Mouse (Mus musculus): ENCODE results near the gene F2rl1. TPM values are rescaled to one million over a fixed set of nuclear protein-coding genes. Genes with fewer than 3 reads are reported as not detected.

The F2rl1 gene
- polyA plus RNA-seq, 1 experiment: 0.17 TPM

GRCm38 (mm10) chr13:95521029-95521428 is 4.0 kb downstream of the F2rl1 start:
- no peaks in the 10 kb centered on the region for H3K36me3 ChIP-seq (ENCODE audit: control insufficient read depth, insufficient read depth, low read length)
- no peak overlapping the region for H3K27ac ChIP-seq (ENCODE audit: control insufficient read depth, insufficient read depth, low read depth, low read length)
- no peaks in the 10 kb centered on the region; the same call in 1 of the 2 replicates for H3K27me3 ChIP-seq (ENCODE audit: control insufficient read depth, insufficient read depth, low read length)
- TF ChIP-seq POLR2A (IDR thresholded peaks at IDR 0.05; ENCODE audit: control insufficient read depth, low read depth, low read length) (no peak), CTCF (IDR thresholded peaks at IDR 0.05; ENCODE audit: control insufficient read depth, insufficient read depth, insufficient replicate concordance, low read depth, low read length) (no peak)
- H3K4me1 ChIP-seq (ENCODE audit: control insufficient read depth, insufficient read depth, low read length): peaks cover 16% of the 10 kb centered on the region
- no peak overlapping the region for H3K4me3 ChIP-seq (ENCODE audit: control insufficient read depth, low read depth, low read length)

- H3K27me3 ChIP-seq (ENCODE audit: control insufficient read depth, insufficient read depth, low read length): no peaks in the 10 kb centered on the region
- H3K36me3 ChIP-seq (ENCODE audit: control insufficient read depth, insufficient read depth, low read length): no peaks in the 10 kb centered on the region
- H3K27ac ChIP-seq (ENCODE audit: control insufficient read depth, insufficient read depth, low read depth, low read length): no peak overlapping the region
- TF ChIP-seq CTCF (IDR thresholded peaks at IDR 0.05; ENCODE audit: control insufficient read depth, insufficient read depth, insufficient replicate concordance, low read depth, low read length) (no peak), POLR2A (IDR thresholded peaks at IDR 0.05; ENCODE audit: control insufficient read depth, low read depth, low read length) (no peak)
- no peak overlapping the region for H3K4me3 ChIP-seq (ENCODE audit: control insufficient read depth, low read depth, low read length)
- no peaks in the 10 kb centered on the region for H3K4me1 ChIP-seq (ENCODE audit: control insufficient read depth, insufficient read depth, low read length)
These were observed 10.3 kb downstream of the F2rl1 start for GRCm38 (mm10) chr13:95514756-95515155.

- Histone ChIP-seq H3K4me1 (ENCODE audit: control insufficient read depth, insufficient read depth, low read length) (no peaks in the 10 kb centered on the region), H3K36me3 (ENCODE audit: control insufficient read depth, insufficient read depth, low read length) (no peaks in the 10 kb centered on the region), H3K27ac (ENCODE audit: control insufficient read depth, insufficient read depth, low read depth, low read length) (no peak overlapping the region), H3K27me3 (ENCODE audit: control insufficient read depth, insufficient read depth, low read length) (no peaks in the 10 kb centered on the region), H3K4me3 (ENCODE audit: control insufficient read depth, low read depth, low read length) (no peak overlapping the region)
- no peak for TF ChIP-seq CTCF (IDR thresholded peaks at IDR 0.05; ENCODE audit: control insufficient read depth, insufficient read depth, insufficient replicate concordance, low read depth, low read length)
- no peak for TF ChIP-seq POLR2A (IDR thresholded peaks at IDR 0.05; ENCODE audit: control insufficient read depth, low read depth, low read length)
These were observed 15.0 kb downstream of the F2rl1 start for GRCm38 (mm10) chr13:95510054-95510453.

- no peaks in the 10 kb centered on the region for H3K4me1 ChIP-seq (ENCODE audit: control insufficient read depth, insufficient read depth, low read length)
- TF ChIP-seq CTCF (IDR thresholded peaks at IDR 0.05; ENCODE audit: control insufficient read depth, insufficient read depth, insufficient replicate concordance, low read depth, low read length) (no peak), POLR2A (IDR thresholded peaks at IDR 0.05; ENCODE audit: control insufficient read depth, low read depth, low read length) (no peak)
These were observed 21.6 kb downstream of the F2rl1 start for GRCm38 (mm10) chr13:95503279-95503917.

GRCm38 (mm10) chr13:95496601-95497000 is 28.4 kb downstream of the F2rl1 start:
- no peak overlapping the region for H3K27ac ChIP-seq (ENCODE audit: control insufficient read depth, insufficient read depth, low read depth, low read length)
- no peak overlapping the region for H3K4me3 ChIP-seq (ENCODE audit: control insufficient read depth, low read depth, low read length)
- no peaks in the 10 kb centered on the region for H3K27me3 ChIP-seq (ENCODE audit: control insufficient read depth, insufficient read depth, low read length)
- no peaks in the 10 kb centered on the region for H3K36me3 ChIP-seq (ENCODE audit: control insufficient read depth, insufficient read depth, low read length)
- no peaks in the 10 kb centered on the region for H3K4me1 ChIP-seq (ENCODE audit: control insufficient read depth, insufficient read depth, low read length)
- no peak for TF ChIP-seq CTCF (IDR thresholded peaks at IDR 0.05; ENCODE audit: control insufficient read depth, insufficient read depth, insufficient replicate concordance, low read depth, low read length)
- no peak for TF ChIP-seq POLR2A (IDR thresholded peaks at IDR 0.05; ENCODE audit: control insufficient read depth, low read depth, low read length)

More at GRCm38 (mm10) chr13:95503279-95503917, 21.6 kb downstream of the F2rl1 start:
- Histone ChIP-seq H3K4me3 (ENCODE audit: control insufficient read depth, low read depth, low read length) (no peak overlapping the region), H3K36me3 (ENCODE audit: control insufficient read depth, insufficient read depth, low read length) (no peaks in the 10 kb centered on the region), H3K27ac (ENCODE audit: control insufficient read depth, insufficient read depth, low read depth, low read length) (no peak overlapping the region), H3K27me3 (ENCODE audit: control insufficient read depth, insufficient read depth, low read length) (no peaks in the 10 kb centered on the region)

GRCm38 (mm10) chr13:95494812-95495211 is 30.2 kb downstream of the F2rl1 start:
- TF ChIP-seq CTCF (IDR thresholded peaks at IDR 0.05; ENCODE audit: control insufficient read depth, insufficient read depth, insufficient replicate concordance, low read depth, low read length) (no peak), POLR2A (IDR thresholded peaks at IDR 0.05; ENCODE audit: control insufficient read depth, low read depth, low read length) (no peak)
- H3K27me3 ChIP-seq (ENCODE audit: control insufficient read depth, insufficient read depth, low read length): no peaks in the 10 kb centered on the region
- H3K4me1 ChIP-seq (ENCODE audit: control insufficient read depth, insufficient read depth, low read length): no peaks in the 10 kb centered on the region; the same call in 1 of the 2 replicates
- no peak overlapping the region for H3K27ac ChIP-seq (ENCODE audit: control insufficient read depth, insufficient read depth, low read depth, low read length)
- no peaks in the 10 kb centered on the region for H3K36me3 ChIP-seq (ENCODE audit: control insufficient read depth, insufficient read depth, low read length)
- no peak overlapping the region for H3K4me3 ChIP-seq (ENCODE audit: control insufficient read depth, low read depth, low read length)

GRCm38 (mm10) chr13:95493296-95493695 is 31.7 kb downstream of the F2rl1 start:
- Histone ChIP-seq H3K27ac (ENCODE audit: control insufficient read depth, insufficient read depth, low read depth, low read length) (no peak overlapping the region), H3K27me3 (ENCODE audit: control insufficient read depth, insufficient read depth, low read length) (no peaks in the 10 kb centered on the region), H3K4me3 (ENCODE audit: control insufficient read depth, low read depth, low read length) (no peak overlapping the region), H3K36me3 (ENCODE audit: control insufficient read depth, insufficient read depth, low read length) (no peaks in the 10 kb centered on the region), H3K4me1 (ENCODE audit: control insufficient read depth, insufficient read depth, low read length) (no peaks in the 10 kb centered on the region; the same call in 1 of the 2 replicates)
- no peak for TF ChIP-seq POLR2A (IDR thresholded peaks at IDR 0.05; ENCODE audit: control insufficient read depth, low read depth, low read length)
- no peak for TF ChIP-seq CTCF (IDR thresholded peaks at IDR 0.05; ENCODE audit: control insufficient read depth, insufficient read depth, insufficient replicate concordance, low read depth, low read length)

Data from testis, adult 2 months (tissue).